24 mouse cellular contexts compared by ENCODE assay signal in the genomic region with DNA sequence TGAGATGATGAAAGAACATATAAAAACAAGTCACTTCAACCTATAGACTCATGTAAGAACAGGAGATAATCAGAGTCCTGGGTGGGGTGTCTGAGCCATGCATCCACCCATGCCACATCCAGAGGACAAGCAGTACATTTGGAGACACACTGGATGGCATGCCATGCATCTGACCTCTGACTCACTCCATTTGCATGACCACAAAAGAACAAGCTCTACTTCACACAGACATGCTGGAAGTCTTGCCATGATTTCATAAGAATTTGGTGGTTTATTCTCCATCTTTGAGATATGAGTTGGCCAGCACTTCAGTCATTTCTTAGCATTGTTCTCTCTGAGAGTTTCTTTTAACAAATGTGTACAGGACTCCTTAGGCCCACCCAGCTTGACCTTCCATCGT.
DNase-seq lines count a peak whose midpoint lies in the region; ATAC-seq and TF ChIP-seq lines count a peak whose summit lies in the region.
"Had no signal": no experiment of that assay in that cellular context is flagged by ENCODE, and none has a peak within 500 bp of the region (broad histone marks: within the 10 kb centered on the region; RNA-seq: fewer than 3 reads in every experiment).

No protein-coding gene starts in this region.

- no peak overlapping the region for H3K4me3 ChIP-seq in myocyte
- no peak overlapping the region for H3K4me3 ChIP-seq in midbrain, embryonic 13.5 days (replicated peaks)
- H3K4me3 ChIP-seq: embryonic facial prominence, embryonic 10.5 days; embryonic facial prominence, embryonic 13.5 days; gastrocnemius, adult 2 months; hindbrain, embryonic 12.5 days; hindbrain, embryonic 15.5 days had no signal

- H3K36me3 ChIP-seq in myocyte (ENCODE audit: control insufficient read depth, insufficient read depth) = no peaks in the 10 kb centered on the region
- no peaks in the 10 kb centered on the region for H3K36me3 ChIP-seq in midbrain, embryonic 13.5 days
- H3K36me3 ChIP-seq: embryonic facial prominence, embryonic 10.5 days; embryonic facial prominence, embryonic 13.5 days; hindbrain, embryonic 12.5 days; hindbrain, embryonic 15.5 days had no signal

- no peaks in the 10 kb centered on the region for H3K4me1 ChIP-seq in midbrain, embryonic 13.5 days (replicated peaks)
- H3K4me1 ChIP-seq: embryonic facial prominence, embryonic 10.5 days; embryonic facial prominence, embryonic 13.5 days; hindbrain, embryonic 12.5 days; hindbrain, embryonic 15.5 days had no signal

- no peak for ATAC-seq in midbrain, embryonic 13.5 days
- ATAC-seq: activated CD4-positive, CD25-positive, alpha-beta regulatory T cell, adult 4 months; forebrain, embryonic 14.5 days; forebrain, postnatal 0 days had no signal

- H3K79me2 ChIP-seq in myocyte (ENCODE audit: control insufficient read depth, insufficient read depth) = no peaks in the 10 kb centered on the region

- no peak overlapping the region for H3K27ac ChIP-seq in midbrain, embryonic 13.5 days
- H3K27ac ChIP-seq: embryonic facial prominence, embryonic 10.5 days; embryonic facial prominence, embryonic 13.5 days; gastrocnemius, adult 2 months; hindbrain, embryonic 12.5 days; hindbrain, embryonic 15.5 days had no signal

- TF ChIP-seq POLR2A in myocyte (IDR thresholded peaks at IDR 0.05; ENCODE audit: insufficient read length, low read depth) = no peak

- 87% methylated on average over 1 of the region's 1 CpGs for WGBS in midbrain, embryonic 13.5 days

- H3K9me3 ChIP-seq in midbrain, embryonic 13.5 days = no peaks in the 10 kb centered on the region
- H3K9me3 ChIP-seq: embryonic facial prominence, embryonic 10.5 days; embryonic facial prominence, embryonic 13.5 days; hindbrain, embryonic 12.5 days; hindbrain, embryonic 15.5 days had no signal

- no peak overlapping the region for H3K9ac ChIP-seq in midbrain, embryonic 13.5 days (replicated peaks)
- H3K9ac ChIP-seq: embryonic facial prominence, embryonic 13.5 days; forebrain, postnatal 0 days; hindbrain, embryonic 12.5 days; hindbrain, embryonic 15.5 days had no signal

- H3ac ChIP-seq in myocyte (ENCODE audit: control insufficient read depth, insufficient read length) = no peak overlapping the region

- peak overlapping the region; percentile 39 for H3K4me2 ChIP-seq in myocyte (ENCODE audit: low read depth)
- H3K4me2 ChIP-seq in midbrain, embryonic 13.5 days (replicated peaks) = no peak overlapping the region
- H3K4me2 ChIP-seq: embryonic facial prominence, embryonic 13.5 days; heart, embryonic 11.5 days; hindbrain, embryonic 12.5 days; hindbrain, embryonic 15.5 days had no signal

- DNase-seq in 3134 (ENCODE audit: extremely low read depth, insufficient read length, low spot score) (peak; percentile 72), adipocyte (ENCODE audit: low spot score) (peak; percentile 2)
- DNase-seq in Muller cell, postnatal 12 days (ENCODE audit: inconsistent ontology term) = peak; percentile 93
- DNase-seq in thymus, postnatal 36 days = no peak
- DNase-seq in layer of hippocampus, postnatal 14 days (ENCODE audit: low spot score in 2 of 2) = no peak
- DNase-seq: adrenal gland, postnatal 10 days; cerebellum, adult 11 months; cerebellum, adult 2 months; cerebellum, adult 9-11 months; cerebellum, postnatal 36 days; embryo, embryonic 11 days; forebrain, postnatal 0 days; gastrocnemius, adult 2 months; gastrocnemius, postnatal 14 days; heart, adult 11 months had no signal

- no peaks in the 10 kb centered on the region for H3K27me3 ChIP-seq in myocyte (ENCODE audit: control insufficient read depth, insufficient read depth, insufficient read length)
- 0 out of 2 replicates have a peak, but pooled peaks cover 3% of the 10 kb centered on the region for H3K27me3 ChIP-seq in midbrain, embryonic 13.5 days
- H3K27me3 ChIP-seq: embryonic facial prominence, embryonic 13.5 days; hindbrain, embryonic 12.5 days; hindbrain, embryonic 15.5 days had no signal

TF ChIP-seq in myocyte, 11 proteins besides CTCF, POLR2A, EP300 and RAD21:
- peak in 2 of 3 experiments; percentile 13 to 58 for TF ChIP-seq MYOD1 (IDR thresholded peaks at IDR 0.05; ENCODE audit: control insufficient read depth in 1 of 3, insufficient read length in 2 of 3, low read depth in 2 of 3)
- no peak for TF ChIP-seq SRF (IDR thresholded peaks at IDR 0.05; ENCODE audit: control insufficient read depth, insufficient read length, low read depth)
- TF ChIP-seq TCF3 (IDR thresholded peaks at IDR 0.05; ENCODE audit: insufficient read length, low read depth) = no peak
- no peak for TF ChIP-seq TCF12 (IDR thresholded peaks at IDR 0.05; ENCODE audit: insufficient read depth, poor library complexity, severe bottlenecking)
- TF ChIP-seq CEBPB (IDR thresholded peaks at IDR 0.05; ENCODE audit: insufficient read depth, poor library complexity, severe bottlenecking) = peak; percentile 88

Comparison
In these comparisons a context has a peak if more than half of its experiments do, and no peak if none do; other contexts are left out.
1. DNase-seq: peak in 3134 (single experiment), Muller cell, postnatal 12 days (single experiment) and adipocyte (single experiment); none in thymus, postnatal 36 days (0 of 2) and layer of hippocampus, postnatal 14 days (0 of 2).